Mouse (Mus musculus) olfactory bulb, adult 2 months (tissue): Measurements from ENCODE around the gene Rad51b.

Source experiments
- CTCF ChIP-seq: fragments of 200-500 bp; IDR thresholded peaks from 2 replicates; pipeline ENCODE4 v1.5.1; 2012; ENCODE audit warnings: low read depth, mild to moderate bottlenecking, low read length, moderate library complexity; ENCODE audit not compliant: insufficient read depth
- POLR2A ChIP-seq: fragments of 200-500 bp; IDR thresholded peaks from 2 replicates; pipeline ENCODE4 v1.6.1; 2012; ENCODE audit warnings: mild to moderate bottlenecking, low read depth, low read length, moderate library complexity; ENCODE audit not compliant: insufficient read depth

GRCm38 (mm10) chr12:79514680-79515079, 217.6 kb downstream of the Rad51b start:
- TF ChIP-seq CTCF (no peak), POLR2A (no peak)
